Mouse (Mus musculus) heart, adult 2 months (tissue): ENCODE data around the gene Dnajc30. TPM values are rescaled to one million over a fixed set of nuclear protein-coding genes. Genes with fewer than 3 reads are reported as not detected.
A peak's percentile ranks its signal among the peaks of the same experiment; 100 is the strongest.

Experiments used
- DNase-seq, 2 experiments: peaks; one replicate each; pipeline ENCODE4 v3.0.0; 2021
- H3K27ac ChIP-seq: fragments of 200-600 bp; 2 replicates; pipeline ENCODE4 v1.8.1; 2022
- H3K27me3 ChIP-seq: fragments of 200-500 bp; 2 replicates; pipeline ENCODE4 v1.6.1; 2012; ENCODE audit warnings: mild to moderate bottlenecking, low read length, inconsistent platforms, mixed read lengths; ENCODE audit not compliant: control insufficient read depth, insufficient read depth
- H3K36me3 ChIP-seq: fragments of 200-500 bp; 2 replicates; pipeline ENCODE4 v1.6.1; 2012; ENCODE audit warnings: low read length, inconsistent platforms; ENCODE audit not compliant: control insufficient read depth, insufficient read depth
- H3K4me1 ChIP-seq: fragments of 200-500 bp; 2 replicates; pipeline ENCODE4 v1.6.1; 2011; ENCODE audit warnings: low read length; ENCODE audit not compliant: control insufficient read depth, insufficient read depth
- H3K4me3 ChIP-seq: fragments of 200-600 bp; 2 replicates; pipeline ENCODE4 v1.8.1; 2022
- H3K79me2 ChIP-seq: fragments of 200-500 bp; replicated peaks from 2 replicates; pipeline ENCODE4 v1.6.1; 2012; ENCODE audit warnings: mild to moderate bottlenecking, inconsistent platforms, low read length, moderate library complexity, mixed read lengths; ENCODE audit not compliant: control insufficient read depth, insufficient read depth
- H3K9ac ChIP-seq: fragments of 200-500 bp; 2 replicates; pipeline ENCODE4 v1.6.1; 2012; ENCODE audit warnings: low read depth, mild to moderate bottlenecking, control low read depth, inconsistent platforms, low read length, mixed read lengths
- CTCF ChIP-seq: fragments of 200-600 bp; IDR thresholded peaks from 2 replicates; pipeline ENCODE4 v1.8.1; 2022; ENCODE audit warnings: antibody characterized with exemption, mild to moderate bottlenecking, moderate library complexity
- EP300 ChIP-seq: fragments of 200-500 bp; IDR thresholded peaks from 2 replicates; pipeline ENCODE4 v1.6.1; 2011; ENCODE audit warnings: low read depth, low read length, control low read depth; ENCODE audit not compliant: insufficient read depth
- POLR2A ChIP-seq: fragments of 200-500 bp; IDR thresholded peaks from 2 replicates; pipeline ENCODE4 v1.6.1; 2011; ENCODE audit warnings: mild to moderate bottlenecking, low read depth, low read length, control low read depth; ENCODE audit not compliant: insufficient read depth
- WGBS: fragments of 180-500 bp; shearing (Covaris S2); methylation state at CpG from one replicate; pipeline ENCODE4 v1.1.7; 2018; 5-methylcytosine and 5-hydroxymethylcytosine counted together
- intact Hi-C: fragments of 180-260 bp; cut with DNase I; formaldehyde crosslinking; loops from one replicate; pipeline ENCODE4 v1.15.1; 2025
- polyA plus RNA-seq: library from polyadenylated mRNA; depleted of rRNA; stranded (reverse); fragments of >200 nt; gene quantifications from 2 replicates; pipeline ENCODE4 v1.2.3, GENCODE M21; 2012
- total RNA-seq, 2 experiments: library from RNA; stranded (reverse); gene quantifications; 2 replicates each; pipeline ENCODE4 v1.2.3; 2021

Gene Dnajc30
- total and polyA plus RNA-seq, 3 experiments: 35.7 to 46.1 (median 38.4) TPM

DNA sequence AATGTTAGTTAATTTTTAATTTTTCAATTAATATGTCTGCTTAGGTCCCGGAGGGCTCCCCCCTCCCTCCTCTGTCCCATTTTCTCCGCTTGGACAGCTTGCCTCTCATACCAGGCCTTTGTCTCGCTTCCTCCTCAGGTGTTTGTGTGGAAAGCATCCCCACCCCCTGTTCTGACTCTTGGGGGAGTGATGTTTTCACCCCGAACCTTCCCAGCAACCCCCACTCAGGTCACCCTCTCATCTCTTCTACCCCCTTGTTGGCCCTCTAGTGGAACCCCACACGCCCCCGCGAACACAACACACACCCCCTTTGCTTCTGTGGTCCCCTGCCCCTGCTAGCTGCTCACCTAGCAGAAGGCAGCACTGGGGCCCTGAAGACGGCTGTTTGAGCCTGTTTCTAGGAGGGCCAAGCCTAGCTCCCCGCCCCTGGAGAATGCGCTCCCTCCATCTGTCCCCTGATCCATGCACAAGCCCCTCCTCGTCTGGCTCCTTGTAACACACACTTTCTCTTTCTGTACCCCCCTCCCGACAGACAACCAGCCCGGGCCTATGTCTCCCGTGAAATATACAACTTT, 13.0 kb downstream of the Dnajc30 start:
- H3K4me3 ChIP-seq: no peak overlapping the region; the same call in 1 of the 2 replicates
- H3K27ac ChIP-seq: no peak overlapping the region
- peak in 1 of 2 experiments; percentile 31 for DNase-seq
- no peak overlapping the region for H3K9ac ChIP-seq
- 47% methylated on average over 14 of the region's 14 CpGs for WGBS
- TF ChIP-seq POLR2A (no peak), CTCF (no peak), EP300 (no peak)
- no peaks in the 10 kb centered on the region for H3K4me1 ChIP-seq
- H3K79me2 ChIP-seq: no peaks in the 10 kb centered on the region
- intact Hi-C loops: no loop called here
- no peaks in the 10 kb centered on the region for H3K27me3 ChIP-seq
- H3K36me3 ChIP-seq: no peaks in the 10 kb centered on the region

DNA sequence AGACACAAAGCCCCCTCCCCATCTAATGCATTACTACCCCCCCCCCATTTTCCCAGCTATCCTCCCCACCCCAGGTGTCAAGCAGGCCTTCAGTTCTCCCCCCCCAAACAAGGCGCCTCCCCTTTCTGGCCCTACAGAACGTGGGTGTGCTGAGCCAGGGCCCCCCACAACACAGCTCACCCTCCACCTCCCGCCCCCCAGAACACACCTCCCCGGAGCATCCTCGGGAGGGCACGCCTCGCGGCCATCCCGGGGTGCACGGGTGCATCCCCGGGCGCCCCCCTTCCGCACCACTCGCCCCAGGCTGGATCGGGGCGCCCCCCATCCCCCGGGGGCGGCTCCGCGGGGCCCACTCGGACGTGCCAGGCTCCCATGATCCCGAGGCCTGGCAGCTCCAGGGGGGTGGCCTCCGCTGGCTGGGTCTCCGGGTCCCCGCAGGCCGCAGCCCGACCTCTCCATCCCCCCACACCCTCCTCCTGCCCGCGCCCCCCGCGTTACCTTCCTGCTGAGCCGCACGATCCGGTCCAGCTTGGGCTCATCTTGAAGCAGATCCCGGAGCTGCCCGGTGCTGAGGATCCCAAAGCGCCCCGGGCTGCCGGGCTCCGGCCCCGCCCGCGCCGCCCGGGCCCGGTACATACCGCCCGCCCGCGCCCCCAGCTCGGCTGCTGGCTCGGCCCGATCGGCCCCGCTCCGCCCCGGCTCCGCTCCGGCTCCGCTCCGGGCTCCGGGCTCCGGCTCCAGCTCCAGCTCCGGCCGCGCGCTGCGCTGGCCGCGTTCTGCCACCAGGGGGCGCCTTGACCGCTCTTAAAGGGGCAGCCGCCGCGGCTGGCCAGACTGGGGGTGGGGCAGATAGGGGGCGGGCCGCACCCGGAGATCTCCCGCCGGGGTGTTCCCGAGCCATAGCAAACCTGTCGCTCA, 13.8 kb downstream of the Dnajc30 start, which contains the start of gene Vps37d:
Gene Vps37d, minus strand, starts transcription at position 703 of the 918 bp plus-strand sequence.
- Histone ChIP-seq H3K27me3 (no peaks in the 10 kb centered on the region), H3K27ac (peak within 1 kb of the TSS; percentile 48), H3K36me3 (no peaks in the 10 kb centered on the region), H3K9ac (peak within 1 kb of the TSS; percentile 74), H3K4me1 (no peaks in the 10 kb centered on the region), H3K4me3 (peak within 1 kb of the TSS; percentile 68), H3K79me2 (no peaks in the 10 kb centered on the region)
- 1% methylated on average over 74 of the region's 83 CpGs for WGBS
- no peak for TF ChIP-seq POLR2A
- peak; percentile 79 for TF ChIP-seq CTCF
- no peak for TF ChIP-seq EP300
- intact Hi-C loops: loop anchor here (1.0 kb wide), 1 partner anchor 113 kb away; no protein-coding TSS in a partner anchor
- DNase-seq: peak; percentile 92 to 98

DNA sequence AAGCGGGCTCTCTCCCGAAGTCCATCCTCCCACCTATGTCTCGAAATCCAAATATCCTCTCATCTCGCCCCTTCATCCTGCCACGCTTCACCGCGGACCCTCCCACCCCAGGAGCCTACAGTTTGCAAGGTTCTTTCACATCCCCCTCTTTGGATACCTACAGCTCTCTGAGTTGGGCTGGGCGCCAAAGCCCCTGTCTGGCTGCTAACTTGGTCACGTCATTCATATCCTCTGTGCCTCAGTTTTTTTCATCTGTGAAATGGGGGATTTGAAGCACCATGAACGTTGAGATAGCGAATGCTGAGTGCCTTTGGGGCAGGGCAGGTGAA, 14.4 kb downstream of the Dnajc30 start:
- H3K79me2 ChIP-seq: no peaks in the 10 kb centered on the region
- 2% methylated on average over 11 of the region's 11 CpGs for WGBS
- H3K4me3 ChIP-seq: peak overlapping the region; percentile 68
- H3K36me3 ChIP-seq: no peaks in the 10 kb centered on the region
- H3K27me3 ChIP-seq: no peaks in the 10 kb centered on the region
- no peak overlapping the region for H3K9ac ChIP-seq
- H3K27ac ChIP-seq: no peak overlapping the region
- H3K4me1 ChIP-seq: no peaks in the 10 kb centered on the region
- TF ChIP-seq CTCF: no peak
- intact Hi-C loops: loop anchor here (1.0 kb wide), 1 partner anchor 113 kb away; no protein-coding TSS in a partner anchor
- DNase-seq: no peak

DNA sequence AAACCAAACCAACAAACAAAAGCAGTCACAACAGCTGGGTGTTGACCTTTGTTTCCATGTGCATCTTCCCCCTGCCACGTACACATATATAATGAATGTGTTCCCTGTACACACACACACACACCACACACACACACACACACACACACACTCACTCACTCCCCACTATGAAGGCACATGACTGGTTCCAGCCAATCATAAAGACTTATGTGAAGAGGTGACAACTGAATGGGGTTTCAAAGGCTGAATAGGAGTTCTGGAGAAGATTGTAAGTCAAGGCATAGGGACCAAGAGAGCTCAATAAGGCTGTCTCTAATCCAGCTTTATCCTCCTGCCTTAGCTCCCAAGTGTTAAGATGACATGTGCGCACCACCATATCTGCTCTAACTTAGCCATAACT, 15.6 kb downstream of the Dnajc30 start:
- WGBS: 84% methylated on average over 2 of the region's 2 CpGs
- Histone ChIP-seq H3K27ac (no peak overlapping the region), H3K27me3 (no peaks in the 10 kb centered on the region), H3K4me1 (no peaks in the 10 kb centered on the region), H3K4me3 (no peak overlapping the region), H3K79me2 (no peaks in the 10 kb centered on the region), H3K36me3 (no peaks in the 10 kb centered on the region), H3K9ac (no peak overlapping the region)
- TF ChIP-seq POLR2A (no peak), CTCF (no peak), EP300 (no peak)
- DNase-seq: no peak
- intact Hi-C loops: no loop called here

DNA sequence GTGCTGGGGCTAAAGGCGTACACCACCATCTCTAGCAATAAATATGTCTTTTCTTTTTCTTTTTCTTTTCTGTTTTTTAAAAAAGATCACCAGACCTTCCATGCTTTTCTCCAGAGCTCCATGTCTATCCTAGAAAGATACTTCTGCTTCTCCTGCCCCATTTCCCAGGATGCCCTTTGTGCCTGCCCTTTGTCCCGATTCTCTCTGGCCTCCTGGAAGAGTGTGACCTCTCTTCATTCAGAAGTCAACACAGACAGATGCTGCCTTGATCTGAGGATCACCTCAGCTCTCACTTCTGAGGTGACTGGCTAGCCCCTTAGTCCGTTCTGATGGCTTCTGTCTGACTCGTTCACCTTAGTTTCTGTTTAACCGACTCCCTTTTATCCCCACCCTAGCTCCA, 16.5 kb downstream of the Dnajc30 start:
- Histone ChIP-seq H3K27me3 (no peaks in the 10 kb centered on the region), H3K27ac (no peak overlapping the region), H3K79me2 (no peaks in the 10 kb centered on the region), H3K4me3 (no peak overlapping the region), H3K4me1 (no peaks in the 10 kb centered on the region), H3K36me3 (no peaks in the 10 kb centered on the region), H3K9ac (no peak overlapping the region)
- intact Hi-C loops: no loop called here
- no peak for TF ChIP-seq POLR2A
- TF ChIP-seq CTCF: no peak
- TF ChIP-seq EP300: no peak
- DNase-seq: no peak
- 83% methylated on average over 5 of the region's 5 CpGs for WGBS

DNA sequence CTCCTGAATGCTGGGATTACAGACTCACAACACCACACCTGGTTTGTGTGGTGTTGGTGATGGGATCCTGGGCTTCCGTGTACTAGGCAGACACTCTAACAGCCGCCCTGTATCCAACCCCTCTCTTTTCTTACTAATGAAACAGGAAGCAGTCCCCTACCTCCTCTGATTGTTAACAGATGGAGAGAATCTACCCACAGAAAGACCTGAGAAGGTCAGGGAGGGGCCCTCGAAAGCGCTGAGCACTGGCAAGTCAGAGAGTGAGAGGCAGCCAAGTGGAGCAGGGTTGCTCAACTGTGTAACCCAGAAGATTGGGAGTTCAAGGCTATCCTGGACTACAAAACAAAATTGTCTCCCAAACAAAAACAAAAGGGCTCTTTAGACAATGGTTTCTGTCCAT, 22.9 kb downstream of the Dnajc30 start:
- H3K79me2 ChIP-seq: no peaks in the 10 kb centered on the region
- no peak for DNase-seq
- H3K9ac ChIP-seq: no peak overlapping the region
- H3K27me3 ChIP-seq: peaks cover 10% of the 10 kb centered on the region; the same call in 1 of the 2 replicates
- H3K27ac ChIP-seq: no peak overlapping the region
- WGBS: 44% methylated on average over 4 of the region's 4 CpGs
- no peak overlapping the region for H3K4me3 ChIP-seq
- no peaks in the 10 kb centered on the region for H3K4me1 ChIP-seq
- intact Hi-C loops: no loop called here
- H3K36me3 ChIP-seq: no peaks in the 10 kb centered on the region
- no peak for TF ChIP-seq EP300
- TF ChIP-seq POLR2A: no peak
- no peak for TF ChIP-seq CTCF
